Mouse (Mus musculus): ENCODE measurements around the gene Aipl1. TPM values are rescaled to one million over a fixed set of nuclear protein-coding genes. Genes with fewer than 3 reads are reported as not detected.

The Aipl1 gene
- polyA plus RNA-seq (2015; fragmentation: Nextera tagmentation; extraction: Ambion mirVana): 0.57 and 0.98 TPM in 2 replicates

DNA sequence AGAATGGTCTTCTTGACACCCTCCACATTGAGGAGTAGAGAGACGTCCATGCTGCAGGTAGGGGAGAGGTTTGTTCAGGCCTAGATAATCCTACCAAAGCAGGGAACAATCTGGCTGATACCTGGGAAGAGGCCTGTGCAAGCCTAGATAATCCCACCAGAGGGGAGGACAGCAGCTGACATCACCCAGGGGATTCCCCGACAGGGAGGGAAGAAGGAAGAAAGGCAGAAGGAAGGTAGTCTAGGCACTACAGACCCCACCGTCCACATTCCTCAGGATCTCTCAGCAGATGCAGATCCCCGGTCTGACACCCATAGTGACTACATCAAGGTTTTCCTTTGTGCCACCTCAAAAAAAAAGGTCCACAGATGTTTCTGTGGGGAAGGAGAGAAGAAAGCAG, at the start of gene Aipl1:
TSS of gene Aipl1 (minus strand) at position 101 of the 400 bp plus-strand sequence.
- H3K27ac ChIP-seq (replicated peaks): no peak within 1 kb of the TSS
- no peak within 1 kb of the TSS for H3K9ac ChIP-seq
- H3K4me2 ChIP-seq: no peak within 1 kb of the TSS
- peaks cover 16% of the 10 kb centered on the region for H3K27me3 ChIP-seq (replicated peaks)
- no peaks in the 10 kb centered on the region for H3K36me3 ChIP-seq
- WGBS: 47% methylated on average over 4 of the region's 4 CpGs
- H3K4me1 ChIP-seq: peaks cover 37% of the 10 kb centered on the region
- no peak within 1 kb of the TSS for H3K4me3 ChIP-seq
- no peak for ATAC-seq (ENCODE audit: extremely low read depth, insufficient number of reproducible peaks, low FRiP score, low TSS enrichment)
- H3K9me3 ChIP-seq: no peaks in the 10 kb centered on the region

DNA sequence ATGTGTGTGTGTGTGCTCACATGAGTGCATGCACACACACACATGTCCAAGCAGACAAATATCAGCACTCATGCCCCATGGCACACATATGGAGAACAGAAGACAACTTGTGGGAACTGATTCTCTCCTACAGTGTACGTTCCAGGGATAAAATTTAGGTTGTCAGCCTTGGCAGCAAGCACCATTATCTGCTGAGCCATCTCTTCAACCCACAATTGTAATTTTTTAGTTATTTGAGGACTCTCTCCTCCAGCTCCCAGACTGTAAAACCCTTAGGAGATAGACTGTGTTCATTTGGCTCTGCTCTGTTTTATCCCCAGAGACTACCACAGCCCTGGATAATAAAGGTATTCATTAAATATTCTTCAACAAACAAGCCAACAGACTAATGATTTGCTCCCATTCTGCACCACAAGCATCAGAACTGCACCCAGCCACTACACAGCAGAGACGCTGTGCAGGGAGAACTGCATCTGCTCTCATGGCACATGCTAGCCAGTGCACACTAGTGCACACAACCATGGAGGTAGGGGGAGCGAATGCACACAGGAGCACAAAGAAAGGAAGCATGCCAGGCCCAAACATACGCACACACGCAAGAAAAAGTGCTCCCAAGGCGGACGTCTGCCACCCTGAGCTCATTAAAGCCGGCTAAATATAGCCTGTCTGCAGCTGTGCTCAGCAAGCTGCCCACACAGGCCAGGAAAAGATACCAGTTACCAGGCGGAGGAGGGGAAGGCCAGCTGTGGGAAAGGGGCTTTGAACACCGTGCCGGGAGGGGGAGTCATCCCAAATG, 49.1 kb upstream of the Aipl1 start:
- no peak overlapping the region for H3K4me3 ChIP-seq
- 0 out of 2 replicates have a peak overlapping the region, but pooled peaks have one; percentile 33 for H3K9ac ChIP-seq
- ATAC-seq (ENCODE audit: extremely low read depth, insufficient number of reproducible peaks, low FRiP score, low TSS enrichment): no peak
- 22% methylated on average over 11 of the region's 11 CpGs for WGBS
- H3K9me3 ChIP-seq: no peaks in the 10 kb centered on the region
- H3K27ac ChIP-seq (replicated peaks): peak overlapping the region; percentile 82
- peak overlapping the region; percentile 44 for H3K4me2 ChIP-seq
- no peaks in the 10 kb centered on the region for H3K27me3 ChIP-seq (replicated peaks)
- H3K4me1 ChIP-seq: peaks cover 36% of the 10 kb centered on the region
- H3K36me3 ChIP-seq: no peaks in the 10 kb centered on the region

DNA sequence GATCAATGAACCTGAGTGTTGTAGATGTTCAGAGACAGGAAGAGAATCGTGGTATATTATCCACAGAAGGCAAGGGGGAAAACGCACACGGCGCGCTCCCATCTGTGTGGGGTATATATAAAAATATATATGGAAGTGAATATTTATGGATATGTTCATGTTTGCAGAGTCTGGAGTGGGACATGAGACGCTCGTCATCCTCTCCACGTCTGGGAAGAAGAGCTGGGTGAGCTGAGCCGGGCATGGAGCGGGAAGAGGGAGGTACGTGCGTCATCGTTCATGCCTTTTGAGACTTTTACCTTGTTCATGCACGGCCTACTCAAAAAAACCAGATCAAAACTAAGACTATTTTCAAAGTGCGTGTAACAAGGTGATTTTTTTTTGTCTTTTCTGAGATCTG, 47.0 kb upstream of the Aipl1 start:
- Histone ChIP-seq H3K36me3 (no peaks in the 10 kb centered on the region), H3K4me3 (no peak overlapping the region), H3K27ac (replicated peaks) (no peak overlapping the region), H3K27me3 (replicated peaks) (no peaks in the 10 kb centered on the region), H3K4me1 (peaks cover 36% of the 10 kb centered on the region), H3K4me2 (no peak overlapping the region), H3K9ac (no peak overlapping the region), H3K9me3 (no peaks in the 10 kb centered on the region)
- WGBS: 89% methylated on average over 15 of the region's 15 CpGs
- no peak for ATAC-seq (ENCODE audit: extremely low read depth, insufficient number of reproducible peaks, low FRiP score, low TSS enrichment)

DNA sequence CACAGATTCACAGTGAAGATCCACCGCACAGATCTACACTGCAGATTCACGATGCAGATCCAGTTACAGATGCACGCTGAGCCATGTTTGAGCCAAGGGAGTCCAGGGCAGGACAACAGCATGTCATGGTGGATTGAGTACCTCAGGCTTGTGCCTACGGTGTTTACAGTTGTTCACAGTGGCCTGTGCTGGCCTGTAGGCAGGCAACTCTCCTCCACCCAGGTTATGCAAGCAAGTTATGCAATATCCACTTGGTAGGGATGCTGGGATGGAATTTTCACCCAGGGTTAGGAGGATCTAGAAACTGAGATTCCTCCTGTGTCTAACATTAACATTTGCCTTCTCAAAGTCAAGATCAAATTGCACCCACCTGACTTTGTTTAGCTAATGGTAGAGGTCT, 45.3 kb upstream of the Aipl1 start:
- Histone ChIP-seq H3K27ac (replicated peaks) (no peak overlapping the region), H3K4me3 (no peak overlapping the region), H3K9me3 (no peaks in the 10 kb centered on the region), H3K4me1 (peaks cover 39% of the 10 kb centered on the region), H3K27me3 (replicated peaks) (no peaks in the 10 kb centered on the region), H3K36me3 (no peaks in the 10 kb centered on the region), H3K4me2 (no peak overlapping the region), H3K9ac (no peak overlapping the region)
- no peak for ATAC-seq (ENCODE audit: extremely low read depth, insufficient number of reproducible peaks, low FRiP score, low TSS enrichment)
- WGBS: 89% methylated on average over 4 of the region's 4 CpGs

DNA sequence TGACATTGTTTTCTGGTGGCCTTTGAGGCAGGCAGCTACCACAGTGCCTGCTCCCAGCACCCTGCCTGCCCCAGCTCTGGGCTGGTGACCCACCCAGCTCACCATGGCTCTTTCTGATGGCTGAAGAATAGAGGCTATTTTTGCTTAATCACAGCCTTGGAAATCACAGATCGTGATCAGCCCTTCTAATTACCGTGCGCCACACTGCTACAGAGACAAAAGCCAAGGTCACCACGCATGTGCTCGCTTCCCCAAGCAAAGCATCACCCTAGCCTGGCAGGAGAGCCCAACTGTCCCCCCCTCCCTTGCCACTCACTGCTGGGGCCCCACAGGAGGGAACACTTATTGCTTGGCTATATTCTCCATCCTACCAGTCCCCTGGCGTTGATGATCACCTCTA, 43.2 kb upstream of the Aipl1 start:
- H3K9ac ChIP-seq: no peak overlapping the region

DNA sequence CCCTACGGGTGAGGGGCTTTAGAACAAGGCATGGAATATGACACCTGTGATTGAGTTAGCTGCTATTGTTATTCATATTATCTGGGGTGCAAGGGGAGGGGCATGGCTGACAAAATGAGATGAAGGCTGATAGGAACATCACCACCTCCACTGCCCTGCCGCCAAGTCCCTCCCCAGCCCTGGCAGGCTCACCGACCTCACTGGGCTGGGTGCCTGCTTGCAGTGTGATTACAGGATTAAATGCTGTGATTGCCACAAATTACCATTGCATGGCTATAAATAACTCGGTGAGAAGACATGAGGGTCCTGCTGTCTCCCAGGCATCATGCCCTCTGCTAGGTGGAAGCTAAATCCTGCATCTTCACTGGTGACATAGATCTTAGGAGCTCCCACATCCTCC, 41.3 kb upstream of the Aipl1 start:
- Histone ChIP-seq H3K27me3 (replicated peaks) (0 out of 2 replicates have a peak, but pooled peaks cover 8% of the 10 kb centered on the region), H3K4me3 (no peak overlapping the region), H3K9ac (no peak overlapping the region), H3K36me3 (no peaks in the 10 kb centered on the region), H3K4me1 (peaks cover 10% of the 10 kb centered on the region), H3K4me2 (no peak overlapping the region), H3K9me3 (no peaks in the 10 kb centered on the region), H3K27ac (replicated peaks) (no peak overlapping the region)
- 28% methylated on average over 4 of the region's 4 CpGs for WGBS
- no peak for ATAC-seq (ENCODE audit: extremely low read depth, insufficient number of reproducible peaks, low FRiP score, low TSS enrichment)

More for the DNA sequence above, 43.2 kb upstream of the Aipl1 start:
- Histone ChIP-seq H3K4me1 (peaks cover 17% of the 10 kb centered on the region), H3K27me3 (replicated peaks) (0 out of 2 replicates have a peak, but pooled peaks cover 8% of the 10 kb centered on the region), H3K36me3 (no peaks in the 10 kb centered on the region), H3K27ac (replicated peaks) (no peak overlapping the region), H3K4me3 (no peak overlapping the region), H3K9me3 (no peaks in the 10 kb centered on the region), H3K4me2 (no peak overlapping the region)
- ATAC-seq (ENCODE audit: extremely low read depth, insufficient number of reproducible peaks, low FRiP score, low TSS enrichment): no peak
- 77% methylated on average over 6 of the region's 6 CpGs for WGBS

DNA sequence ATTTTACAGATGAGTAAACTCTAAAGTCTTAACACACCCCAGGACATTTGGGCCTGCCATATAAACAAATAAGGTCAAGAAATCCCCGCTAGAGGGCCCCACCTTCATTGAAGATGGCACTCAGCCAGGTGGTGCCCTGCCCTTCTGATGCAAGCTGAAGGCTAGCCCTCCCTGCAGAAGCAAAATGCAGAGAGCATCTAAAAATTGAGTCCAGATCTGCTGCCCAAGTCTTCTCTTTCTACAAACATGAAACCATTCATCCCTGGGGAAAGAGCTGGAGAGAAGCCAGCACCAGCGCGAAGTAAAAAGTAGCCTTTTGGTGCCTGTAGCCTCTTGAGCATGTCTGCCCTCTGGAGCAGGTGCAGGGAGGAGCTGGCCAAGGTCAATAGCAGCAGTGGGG, 40.7 kb upstream of the Aipl1 start:
- ATAC-seq (ENCODE audit: extremely low read depth, insufficient number of reproducible peaks, low FRiP score, low TSS enrichment): no peak
- peaks cover 8% of the 10 kb centered on the region; the same call in 1 of the 2 replicates for H3K27me3 ChIP-seq (replicated peaks)
- no peaks in the 10 kb centered on the region for H3K36me3 ChIP-seq
- no peak overlapping the region for H3K9ac ChIP-seq
- WGBS: 43% methylated on average over 3 of the region's 3 CpGs
- peaks cover 10% of the 10 kb centered on the region for H3K4me1 ChIP-seq
- H3K27ac ChIP-seq (replicated peaks): no peak overlapping the region
- no peaks in the 10 kb centered on the region for H3K9me3 ChIP-seq
- H3K4me3 ChIP-seq: no peak overlapping the region
- H3K4me2 ChIP-seq: no peak overlapping the region

DNA sequence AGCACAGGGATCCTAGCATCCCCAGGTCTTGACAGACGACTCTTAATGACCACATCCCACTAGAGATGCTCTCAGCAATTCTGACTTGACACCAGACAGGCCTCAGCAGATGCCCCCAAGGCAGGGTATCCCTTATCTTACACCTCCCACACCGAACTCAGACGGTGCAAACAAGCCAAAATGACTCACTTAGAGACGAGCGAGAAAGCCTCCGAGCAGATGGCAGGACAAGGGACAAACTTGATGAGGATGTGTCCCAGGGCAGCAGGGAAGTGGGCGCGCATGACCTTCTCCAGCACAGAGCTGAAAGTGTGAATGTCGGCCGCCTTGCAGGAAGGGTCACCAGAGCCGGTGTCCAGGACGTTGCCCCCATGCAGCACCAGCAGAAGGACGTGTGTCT, 36.9 kb upstream of the Aipl1 start:
- Histone ChIP-seq H3K27ac (replicated peaks) (no peak overlapping the region), H3K4me2 (no peak overlapping the region), H3K9ac (no peak overlapping the region), H3K9me3 (no peaks in the 10 kb centered on the region), H3K4me3 (no peak overlapping the region), H3K36me3 (no peaks in the 10 kb centered on the region), H3K27me3 (replicated peaks) (peaks cover 8% of the 10 kb centered on the region; the same call in 1 of the 2 replicates), H3K4me1 (peaks cover 10% of the 10 kb centered on the region)
- WGBS: 52% methylated on average over 13 of the region's 13 CpGs
- ATAC-seq (ENCODE audit: extremely low read depth, insufficient number of reproducible peaks, low FRiP score, low TSS enrichment): no peak

DNA sequence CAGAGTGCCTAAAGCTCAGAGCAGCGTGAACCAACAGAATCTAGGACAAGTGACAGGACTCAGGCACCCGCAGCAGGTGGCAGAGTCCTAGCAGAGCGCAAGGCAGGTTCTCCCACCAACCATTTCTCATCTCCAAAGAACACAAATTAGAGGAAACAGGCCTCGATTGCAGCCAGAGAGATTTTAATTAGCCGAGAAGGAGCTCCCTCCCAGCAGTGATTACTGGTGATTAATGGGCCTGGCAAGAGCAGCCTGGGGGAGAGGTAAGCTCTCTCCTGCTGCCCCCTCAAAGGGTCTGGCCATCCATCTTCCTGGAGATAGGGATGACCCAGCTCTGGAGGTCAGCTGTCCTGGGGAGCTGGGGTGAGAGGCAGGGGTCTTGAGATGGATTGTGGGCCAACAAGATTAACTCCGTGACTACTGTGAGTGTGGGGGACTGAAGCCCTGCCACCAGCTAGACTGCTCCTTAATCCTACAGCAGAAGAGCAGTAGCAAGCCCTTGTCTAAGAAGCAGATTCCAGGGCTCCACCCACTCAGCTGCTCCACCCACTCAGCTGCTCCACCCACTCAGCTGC, 35.1 kb upstream of the Aipl1 start:
- Histone ChIP-seq H3K27me3 (replicated peaks) (peaks cover 8% of the 10 kb centered on the region; the same call in 1 of the 2 replicates), H3K36me3 (no peaks in the 10 kb centered on the region), H3K27ac (replicated peaks) (no peak overlapping the region), H3K9ac (no peak overlapping the region), H3K4me2 (no peak overlapping the region), H3K4me3 (no peak overlapping the region), H3K9me3 (no peaks in the 10 kb centered on the region), H3K4me1 (no peaks in the 10 kb centered on the region)
- no peak for ATAC-seq (ENCODE audit: extremely low read depth, insufficient number of reproducible peaks, low FRiP score, low TSS enrichment)
- 51% methylated on average over 6 of the region's 6 CpGs for WGBS

DNA sequence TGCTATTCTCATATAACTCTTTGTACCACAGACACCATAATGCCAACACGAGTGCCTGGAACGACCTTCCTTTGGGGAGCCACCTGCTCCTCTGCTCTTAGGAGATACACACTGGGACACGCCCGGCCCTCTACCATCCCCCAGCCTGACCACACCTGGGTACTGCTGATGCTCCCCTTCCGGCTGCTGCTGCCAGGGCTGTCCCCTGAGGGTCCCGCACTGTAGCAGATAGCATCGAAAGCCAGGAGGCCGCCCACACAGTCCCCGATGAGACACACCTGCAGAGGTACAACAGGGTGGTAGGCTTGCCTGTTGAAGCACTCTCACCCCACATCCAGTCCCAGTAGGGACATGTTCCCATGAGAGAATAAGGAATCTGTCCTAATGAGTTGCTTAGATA, 33.4 kb upstream of the Aipl1 start:
- WGBS: 72% methylated on average over 9 of the region's 9 CpGs

DNA sequence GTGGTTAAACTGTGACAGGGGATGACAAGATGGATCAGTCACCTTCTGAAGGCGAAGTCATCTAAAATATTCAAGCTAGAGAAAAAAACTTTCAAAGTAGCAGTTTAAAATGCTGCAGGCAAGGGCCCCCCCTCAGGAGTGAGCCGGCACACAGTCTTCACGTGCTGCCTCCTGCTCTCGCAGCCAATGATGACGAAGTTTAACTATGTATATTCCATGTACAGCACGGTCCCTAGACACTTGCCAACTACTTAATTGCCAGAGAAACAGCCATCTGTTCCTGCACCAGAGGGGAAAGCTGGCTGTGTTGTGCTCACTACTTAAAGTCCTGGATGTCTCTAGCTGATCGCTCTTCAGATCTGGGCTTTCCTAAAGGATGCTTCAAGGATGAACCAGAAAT, 30.7 kb upstream of the Aipl1 start:
- WGBS: 66% methylated on average over 7 of the region's 7 CpGs
- H3K4me2 ChIP-seq: no peak overlapping the region
- H3K27me3 ChIP-seq (replicated peaks): no peaks in the 10 kb centered on the region
- no peak overlapping the region for H3K27ac ChIP-seq (replicated peaks)
- ATAC-seq (ENCODE audit: extremely low read depth, insufficient number of reproducible peaks, low FRiP score, low TSS enrichment): no peak
- no peak overlapping the region for H3K9ac ChIP-seq
- H3K4me1 ChIP-seq: no peaks in the 10 kb centered on the region
- H3K9me3 ChIP-seq: peaks cover 22% of the 10 kb centered on the region
- H3K4me3 ChIP-seq: no peak overlapping the region
- H3K36me3 ChIP-seq: no peaks in the 10 kb centered on the region

More for the DNA sequence above, 33.4 kb upstream of the Aipl1 start:
- Histone ChIP-seq H3K27me3 (replicated peaks) (no peaks in the 10 kb centered on the region; the same call in 1 of the 2 replicates), H3K27ac (replicated peaks) (no peak overlapping the region), H3K9me3 (no peaks in the 10 kb centered on the region), H3K9ac (no peak overlapping the region), H3K4me2 (no peak overlapping the region), H3K4me3 (no peak overlapping the region), H3K4me1 (no peaks in the 10 kb centered on the region), H3K36me3 (no peaks in the 10 kb centered on the region)
- ATAC-seq (ENCODE audit: extremely low read depth, insufficient number of reproducible peaks, low FRiP score, low TSS enrichment): no peak
